ENCODE assay signal across 7 mouse cellular contexts in genomic region chr3:89270051-89270755, GRCm38 (mm10). TPM values are rescaled to one million over a fixed set of nuclear protein-coding genes. Genes with fewer than 3 reads are reported as not detected.
DNase-seq lines count a peak whose midpoint lies in the region; ATAC-seq and TF ChIP-seq lines count a peak whose summit lies in the region.

Gene Slc50a1, minus strand, starts transcription at chr3:89270570.

- peak within 1 kb of the TSS; percentile 55 for H3K4me3 ChIP-seq in intestine, embryonic 14.5 days (ENCODE audit: low read depth, low read length)
- H3K4me3 ChIP-seq in midbrain, embryonic 11.5 days (ENCODE audit: low read depth, low read length) = peak within 1 kb of the TSS; percentile 40
- H3K4me3 ChIP-seq in small intestine, adult 2 months (ENCODE audit: low read depth, low read length) = peak within 1 kb of the TSS; percentile 81

- H3K27me3 ChIP-seq in intestine, embryonic 14.5 days (replicated peaks; ENCODE audit: control insufficient read depth, insufficient read depth, low read length) = no peaks in the 10 kb centered on the region
- H3K27me3 ChIP-seq in midbrain, embryonic 11.5 days (ENCODE audit: control insufficient read depth, insufficient read depth, low read length) = no peaks in the 10 kb centered on the region
- H3K27me3 ChIP-seq in small intestine, adult 2 months (ENCODE audit: control insufficient read depth, insufficient read depth, low read length) = no peaks in the 10 kb centered on the region

- peak; percentile 51; the same call in 1 of the 2 replicates for ATAC-seq in intestine, embryonic 14.5 days (replicated peaks; ENCODE audit: low FRiP score, low TSS enrichment, low read depth)
- peak; percentile 57 for ATAC-seq in midbrain, embryonic 11.5 days (ENCODE audit: low FRiP score)

- peaks cover 36% of the 10 kb centered on the region for H3K4me1 ChIP-seq in intestine, embryonic 14.5 days (replicated peaks; ENCODE audit: control insufficient read depth, insufficient read depth, low read length)
- H3K4me1 ChIP-seq in midbrain, embryonic 11.5 days (ENCODE audit: control insufficient read depth, insufficient read depth, low read length) = peaks cover 20% of the 10 kb centered on the region
- H3K4me1 ChIP-seq in small intestine, adult 2 months (ENCODE audit: control insufficient read depth, insufficient read depth, insufficient read length, low read length) = peaks cover 15% of the 10 kb centered on the region

- TF ChIP-seq POLR2A in small intestine, adult 2 months (IDR thresholded peaks at IDR 0.05; ENCODE audit: low read depth, low read length) = peak; percentile 76

- H3K27ac ChIP-seq in intestine, embryonic 14.5 days (ENCODE audit: low read depth) = peak within 1 kb of the TSS; percentile 76
- no peak within 1 kb of the TSS for H3K27ac ChIP-seq in midbrain, embryonic 11.5 days (ENCODE audit: low read depth, low read length)
- peak within 1 kb of the TSS; percentile 75 for H3K27ac ChIP-seq in small intestine, adult 2 months (ENCODE audit: insufficient read depth, low read depth, low read length)

- peaks cover 15% of the 10 kb centered on the region for H3K36me3 ChIP-seq in intestine, embryonic 14.5 days (ENCODE audit: control insufficient read depth, insufficient read depth, low read length)
- no peaks in the 10 kb centered on the region for H3K36me3 ChIP-seq in midbrain, embryonic 11.5 days (ENCODE audit: control insufficient read depth, insufficient read depth, low read length)
- peaks cover 18% of the 10 kb centered on the region for H3K36me3 ChIP-seq in small intestine, adult 2 months (ENCODE audit: control insufficient read depth, insufficient read depth, low read length)

- peak; percentile 31; the same call in 1 of the 2 replicates for TF ChIP-seq CTCF in small intestine, adult 2 months (IDR thresholded peaks at IDR 0.05; ENCODE audit: extremely low read depth, insufficient read length, insufficient replicate concordance, low read depth, low read length)

- peak within 1 kb of the TSS; percentile 83 for H3K4me2 ChIP-seq in intestine, embryonic 14.5 days (ENCODE audit: low read length)
- H3K4me2 ChIP-seq in midbrain, embryonic 11.5 days = peak within 1 kb of the TSS; percentile 68

- peak; percentile 90 to 94 for DNase-seq in adrenal gland, adult (ENCODE audit: inconsistent age in 2 of 2, low spot score in 1 of 2)
- DNase-seq in embryo, embryonic 10 days (ENCODE audit: low spot score) = peak; percentile 76
- DNase-seq in gastrocnemius, postnatal 36 days = peak; percentile 85 to 89
- peak; percentile 88 for DNase-seq in intestine, embryonic 14.5 days (ENCODE audit: low spot score)
- DNase-seq in left cerebral cortex, postnatal 4 days = peak; percentile 86
- peak; percentile 97 for DNase-seq in midbrain, embryonic 11.5 days (ENCODE audit: low spot score, missing footprints)

- WGBS in intestine, embryonic 14.5 days = under 1% methylated on average over 39 of the region's 39 CpGs
- WGBS in midbrain, embryonic 11.5 days = 6% methylated on average over 39 of the region's 39 CpGs
- 2% methylated on average over 39 of the region's 39 CpGs for WGBS in small intestine, adult 2 months

- peak within 1 kb of the TSS; percentile 69 for H3K9ac ChIP-seq in intestine, embryonic 14.5 days (ENCODE audit: low read length)
- peak within 1 kb of the TSS; percentile 70 for H3K9ac ChIP-seq in midbrain, embryonic 11.5 days (ENCODE audit: low read length)

- intact Hi-C loops in gastrocnemius, postnatal 36 days (cut with DNase I) = no loop called here
- intact Hi-C loops in left cerebral cortex, postnatal 4 days (cut with DNase I) = no loop called here

- H3K9me3 ChIP-seq in intestine, embryonic 14.5 days (ENCODE audit: control insufficient read depth, low read length) = no peaks in the 10 kb centered on the region
- H3K9me3 ChIP-seq in midbrain, embryonic 11.5 days (ENCODE audit: control insufficient read depth, low read length) = no peaks in the 10 kb centered on the region

RNA-seq across cellular contexts. Expression of gene Slc50a1, which starts in this region (rescaled TPM):
- 1 to 10 TPM; 8.3 to 9.1 TPM for total RNA-seq in gastrocnemius, postnatal 36 days (2021)
- polyA plus RNA-seq in intestine, embryonic 14.5 days (2014; fragmentation: Nextera tagmentation; extraction: Ambion mirVana) = 64.7 and 66.5 TPM in 2 replicates
- total RNA-seq in left cerebral cortex, postnatal 4 days (2021) = 10 to 100 TPM; 17.3 to 21.3 TPM
- polyA plus RNA-seq in midbrain, embryonic 11.5 days (2014; fragmentation: Nextera tagmentation; extraction: Ambion mirVana) = 33.0 and 34.7 TPM in 2 replicates
- 81.6 and 97.3 TPM in 2 replicates for polyA plus RNA-seq in small intestine, adult 2 months (2012; rRNA removed)
